Comparison of ENCODE assay signal across 19 mouse cellular contexts in genomic region chr2:70044466-70044865, GRCm38 (mm10). TPM values are rescaled to one million over a fixed set of nuclear protein-coding genes. Genes with fewer than 3 reads are reported as not detected.
A peak's percentile ranks its signal among the peaks of the same experiment; 100 is the strongest.
DNase-seq lines count a peak whose midpoint lies in the region; ATAC-seq and TF ChIP-seq lines count a peak whose summit lies in the region.
"Had no signal": no experiment of that assay in that cellular context is flagged by ENCODE, and none has a peak within 500 bp of the region (broad histone marks: within the 10 kb centered on the region; RNA-seq: fewer than 3 reads in every experiment).

No protein-coding gene starts in this region.

- no peaks in the 10 kb centered on the region for H3K9me3 ChIP-seq in forebrain, embryonic 14.5 days (replicated peaks; ENCODE audit: control insufficient read depth, low read length)
- no peaks in the 10 kb centered on the region for H3K9me3 ChIP-seq in forebrain, embryonic 16.5 days (ENCODE audit: control insufficient read depth, low read length)
- no peaks in the 10 kb centered on the region for H3K9me3 ChIP-seq in hindbrain, embryonic 10.5 days
- H3K9me3 ChIP-seq in midbrain, embryonic 13.5 days, result no peaks in the 10 kb centered on the region
- H3K9me3 ChIP-seq: forebrain, embryonic 10.5 days; G1E; heart, embryonic 15.5 days had no signal

- no peak for TF ChIP-seq POLR2A in brain, embryonic 14.5 days (IDR thresholded peaks at IDR 0.05; ENCODE audit: borderline replicate concordance, extremely low read depth, insufficient read depth, insufficient read length, poor library complexity, severe bottlenecking)

- no peaks in the 10 kb centered on the region for H3K4me1 ChIP-seq in forebrain, embryonic 14.5 days (ENCODE audit: control insufficient read depth, insufficient read depth, low read length)
- no peaks in the 10 kb centered on the region for H3K4me1 ChIP-seq in forebrain, embryonic 16.5 days (replicated peaks; ENCODE audit: control insufficient read depth, insufficient read depth, low read length)
- peaks cover 16% of the 10 kb centered on the region for H3K4me1 ChIP-seq in hindbrain, embryonic 10.5 days (replicated peaks)
- H3K4me1 ChIP-seq in midbrain, embryonic 13.5 days (replicated peaks), result peaks cover 7% of the 10 kb centered on the region
- H3K4me1 ChIP-seq: heart, embryonic 15.5 days had no signal

- no peaks in the 10 kb centered on the region for H3K27me3 ChIP-seq in forebrain, embryonic 14.5 days (replicated peaks; ENCODE audit: control insufficient read depth, insufficient read depth, low read length)
- no peaks in the 10 kb centered on the region for H3K27me3 ChIP-seq in forebrain, embryonic 16.5 days (replicated peaks; ENCODE audit: control insufficient read depth, insufficient read depth, low read length)
- H3K27me3 ChIP-seq in hindbrain, embryonic 10.5 days (ENCODE audit: insufficient read depth, poor library complexity, severe bottlenecking), result no peaks in the 10 kb centered on the region
- H3K27me3 ChIP-seq in midbrain, embryonic 13.5 days, result no peaks in the 10 kb centered on the region
- H3K27me3 ChIP-seq: heart, embryonic 15.5 days had no signal

- H3K27ac ChIP-seq in forebrain, embryonic 14.5 days (ENCODE audit: low read depth, low read length), result no peak overlapping the region
- no peak overlapping the region for H3K27ac ChIP-seq in forebrain, embryonic 16.5 days (ENCODE audit: low read length)
- H3K27ac ChIP-seq in hindbrain, embryonic 10.5 days, result 0 out of 2 replicates have a peak overlapping the region, but pooled peaks have one; percentile 36
- peak overlapping the region; percentile 62 for H3K27ac ChIP-seq in midbrain, embryonic 13.5 days
- H3K27ac ChIP-seq: forebrain, embryonic 10.5 days; heart, embryonic 15.5 days had no signal

- ATAC-seq in forebrain, embryonic 14.5 days, result peak; percentile 26; the same call in 1 of the 2 replicates
- no peak for ATAC-seq in forebrain, embryonic 16.5 days
- ATAC-seq in midbrain, embryonic 13.5 days, result peak; percentile 83
- ATAC-seq in CD4-positive, CD25-positive, alpha-beta regulatory T cell, adult 4 months, result no peak

- TF ChIP-seq CTCF in brain, embryonic 14.5 days (IDR thresholded peaks at IDR 0.05; ENCODE audit: borderline replicate concordance, extremely low read depth, insufficient read depth, insufficient read length), result no peak

- H3K36me3 ChIP-seq in forebrain, embryonic 14.5 days (ENCODE audit: control insufficient read depth, insufficient read depth, low read length), result no peaks in the 10 kb centered on the region
- H3K36me3 ChIP-seq in forebrain, embryonic 16.5 days (ENCODE audit: control insufficient read depth, insufficient read depth), result no peaks in the 10 kb centered on the region
- H3K36me3 ChIP-seq in hindbrain, embryonic 10.5 days, result no peaks in the 10 kb centered on the region
- H3K36me3 ChIP-seq in midbrain, embryonic 13.5 days, result no peaks in the 10 kb centered on the region
- H3K36me3 ChIP-seq: forebrain, embryonic 10.5 days; G1E; heart, embryonic 15.5 days had no signal

- no peak overlapping the region for H3K9ac ChIP-seq in forebrain, embryonic 14.5 days (ENCODE audit: low read length)
- no peak overlapping the region for H3K9ac ChIP-seq in forebrain, embryonic 16.5 days (replicated peaks; ENCODE audit: low read depth, low read length)
- H3K9ac ChIP-seq in midbrain, embryonic 13.5 days (replicated peaks), result no peak overlapping the region
- H3K9ac ChIP-seq: heart, embryonic 15.5 days; lung, embryonic 14.5 days had no signal

- whole genome bisulfite sequencing in forebrain, embryonic 14.5 days, result 26% methylated on average over 6 of the region's 6 CpGs
- WGBS in forebrain, embryonic 16.5 days, result 24% methylated on average over 6 of the region's 6 CpGs
- 36% methylated on average over 6 of the region's 6 CpGs for whole genome bisulfite sequencing in hindbrain, embryonic 10.5 days
- 20% methylated on average over 6 of the region's 6 CpGs for WGBS in midbrain, embryonic 13.5 days

- no peak overlapping the region for H3K4me2 ChIP-seq in forebrain, embryonic 14.5 days (ENCODE audit: low read length)
- H3K4me2 ChIP-seq in forebrain, embryonic 16.5 days (ENCODE audit: low read length), result no peak overlapping the region
- H3K4me2 ChIP-seq in midbrain, embryonic 13.5 days (replicated peaks), result no peak overlapping the region
- H3K4me2 ChIP-seq: heart, embryonic 15.5 days; liver, embryonic 11.5 days; lung, embryonic 14.5 days had no signal

- no peak for DNase-seq in forebrain, embryonic 14.5 days (ENCODE audit: low spot score)
- peak; percentile 40 for DNase-seq in brain, embryonic 14.5 days (ENCODE audit: low read depth)
- DNase-seq in hindbrain, embryonic 10.5 days (ENCODE audit: low spot score), result peak; percentile 36
- DNase-seq in thymus, postnatal 10 days (ENCODE audit: low spot score in 2 of 2), result no peak
- no peak for DNase-seq in lung, postnatal 36 days
- DNase-seq: adrenal gland, adult 8-10 months; cerebellum, adult 2 months; heart, adult 18-20 months; kidney, postnatal 36 days; lung, embryonic 14.5 days; thymus, adult 2 months had no signal

- H3K4me3 ChIP-seq in forebrain, embryonic 14.5 days (ENCODE audit: low read depth, low read length), result no peak overlapping the region
- no peak overlapping the region for H3K4me3 ChIP-seq in forebrain, embryonic 16.5 days (replicated peaks; ENCODE audit: low read length)
- no peak overlapping the region for H3K4me3 ChIP-seq in hindbrain, embryonic 10.5 days
- H3K4me3 ChIP-seq in midbrain, embryonic 13.5 days (replicated peaks), result no peak overlapping the region
- H3K4me3 ChIP-seq: forebrain, embryonic 10.5 days; heart, embryonic 15.5 days had no signal

RNA-seq across cellular contexts. Expression of gene Myo3b, which starts 5.5 kb away (rescaled TPM):
- polyA plus RNA-seq in forebrain, embryonic 14.5 days (2014; fragmentation: Nextera tagmentation; extraction: Ambion mirVana), result 0.09 and 0.17 TPM in 2 replicates
- 0.20 and 0.34 TPM in 2 replicates for polyA plus RNA-seq in forebrain, embryonic 16.5 days (2015; fragmentation: Nextera tagmentation; extraction: Ambion mirVana)
- polyA plus RNA-seq in brain, embryonic 14.5 days (2012; rRNA removed), result 0.33 and 0.46 TPM in 2 replicates
- not detected in 2 replicates for polyA plus RNA-seq in hindbrain, embryonic 10.5 days (2016; fragmentation: Nextera tagmentation; extraction: Ambion mirVana)
- polyA plus RNA-seq in midbrain, embryonic 13.5 days (2015; fragmentation: Nextera tagmentation; extraction: Ambion mirVana), result 0.17 and 0.19 TPM in 2 replicates
- polyA plus RNA-seq in CD4-positive, CD25-positive, alpha-beta regulatory T cell, adult 4 months (2017; shearing (Covaris generic)), result 10 to 100 TPM; 13.7 to 14.7 TPM
- polyA plus RNA-seq: embryonic facial prominence, embryonic 14.5 days; forebrain, embryonic 10.5 days; G1E; liver, embryonic 11.5 days had no signal

Comparison
In these comparisons a context has a peak if more than half of its experiments do, and no peak if none do; other contexts are left out.
1. ATAC-seq: peak in forebrain, embryonic 14.5 days (single experiment) and midbrain, embryonic 13.5 days (single experiment); none in forebrain, embryonic 16.5 days (single experiment) and CD4-positive, CD25-positive, alpha-beta regulatory T cell, adult 4 months (single experiment).
2. DNase-seq: peak in brain, embryonic 14.5 days (single experiment) and hindbrain, embryonic 10.5 days (single experiment); none in forebrain, embryonic 14.5 days (single experiment), thymus, postnatal 10 days (0 of 2) and lung, postnatal 36 days (single experiment).
3. H3K27ac ChIP-seq: peak in hindbrain, embryonic 10.5 days (single experiment) and midbrain, embryonic 13.5 days (single experiment); none in forebrain, embryonic 14.5 days (single experiment) and forebrain, embryonic 16.5 days (single experiment).
4. RNA of gene Myo3b, which starts 5.5 kb away (polyA plus RNA-seq): 13.7 to 14.7 TPM in CD4-positive, CD25-positive, alpha-beta regulatory T cell, adult 4 months; 0.33 to 0.46 TPM in brain, embryonic 14.5 days, 0.20 to 0.34 TPM in forebrain, embryonic 16.5 days, 0.17 to 0.19 TPM in midbrain, embryonic 13.5 days, 0.09 to 0.17 TPM in forebrain, embryonic 14.5 days and not detected in hindbrain, embryonic 10.5 days; every median in the first group is over 10 times any median in the second.